Mouse (Mus musculus): ENCODE results near the gene Kcnh6. TPM values are rescaled to one million over a fixed set of nuclear protein-coding genes. Genes with fewer than 3 reads are reported as not detected.

Gene Kcnh6
- total RNA-seq (2021): 1 to 10 TPM in 1 of 2 experiments, under 1 TPM in 1; 0.96 to 1.1 TPM

GRCm38 (mm10) chr11:106007821-106008220 lies at the start of gene Kcnh6:
TSS of gene Kcnh6 (plus strand) at chr11:106008124.
- DNase-seq (ENCODE audit: extremely low spot score in 1 of 2, low spot score in 1 of 2): peak in 1 of 2 experiments; percentile 60

GRCm38 (mm10) chr11:105958566-105958965 lies 49.4 kb upstream of the Kcnh6 start:
- DNase-seq (ENCODE audit: extremely low spot score in 1 of 2, low spot score in 1 of 2): no peak

DNA sequence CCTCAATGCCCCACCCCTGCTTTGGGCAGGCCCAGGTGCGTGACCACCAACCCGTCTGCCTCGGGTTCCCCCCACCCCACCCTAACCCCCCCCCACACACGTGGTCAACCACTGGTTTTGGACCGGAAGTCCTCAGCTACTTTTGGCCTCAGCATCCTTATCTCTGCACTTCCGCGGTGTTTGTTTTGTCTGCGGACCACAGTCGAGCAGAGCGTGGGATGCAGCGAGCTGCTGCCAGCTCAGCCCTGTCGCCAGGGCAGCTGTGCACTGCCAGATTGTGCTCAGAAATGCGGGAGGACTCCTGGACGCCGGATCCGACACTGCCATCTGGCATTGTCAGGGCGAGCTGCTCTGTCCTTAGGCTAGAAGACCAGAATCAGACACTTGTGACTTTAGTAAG lies 48.6 kb upstream of the Kcnh6 start:
- DNase-seq (ENCODE audit: extremely low spot score in 1 of 2, low spot score in 1 of 2): no peak

DNA sequence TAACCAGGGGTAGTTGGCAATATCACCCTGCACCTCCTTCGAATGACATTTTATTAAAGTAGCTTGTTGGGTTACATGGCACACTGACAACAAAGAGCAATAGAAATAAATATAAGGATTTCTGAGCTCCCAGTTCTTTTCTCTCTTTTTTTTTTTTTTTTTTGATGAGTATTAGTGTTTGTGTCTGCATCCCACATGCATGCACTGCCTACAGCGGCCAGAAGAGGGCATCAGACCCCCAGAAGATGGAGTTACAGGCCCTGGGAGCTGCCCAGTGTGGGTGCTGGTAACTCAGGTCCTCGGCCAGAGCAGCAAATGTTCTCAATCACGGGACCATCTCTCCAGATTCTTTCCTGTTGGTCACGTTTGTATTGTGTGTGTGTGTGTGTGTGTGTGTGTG lies 43.2 kb upstream of the Kcnh6 start:
- DNase-seq (ENCODE audit: extremely low spot score in 1 of 2, low spot score in 1 of 2): no peak

DNA sequence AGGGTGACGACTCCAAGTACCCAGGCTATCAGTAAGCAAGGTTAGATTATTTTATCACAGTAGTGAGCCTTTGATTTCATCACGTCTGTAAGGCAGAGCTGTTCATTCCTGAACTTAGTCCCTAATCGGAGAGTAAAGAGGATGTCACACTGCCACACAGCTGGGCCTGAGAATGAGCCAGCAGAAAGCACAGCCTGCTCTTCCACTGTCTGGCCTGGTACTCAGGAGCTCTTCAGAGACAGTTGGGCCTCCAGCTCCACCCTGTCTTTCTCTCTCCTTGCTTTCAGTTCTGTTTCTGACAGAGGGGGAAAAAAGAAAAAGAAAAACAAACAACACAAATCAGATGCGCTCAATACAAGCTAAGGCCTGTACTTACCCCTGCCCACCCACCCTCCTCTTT lies 41.6 kb upstream of the Kcnh6 start:
- no peak for DNase-seq (ENCODE audit: extremely low spot score in 1 of 2, low spot score in 1 of 2)

DNA sequence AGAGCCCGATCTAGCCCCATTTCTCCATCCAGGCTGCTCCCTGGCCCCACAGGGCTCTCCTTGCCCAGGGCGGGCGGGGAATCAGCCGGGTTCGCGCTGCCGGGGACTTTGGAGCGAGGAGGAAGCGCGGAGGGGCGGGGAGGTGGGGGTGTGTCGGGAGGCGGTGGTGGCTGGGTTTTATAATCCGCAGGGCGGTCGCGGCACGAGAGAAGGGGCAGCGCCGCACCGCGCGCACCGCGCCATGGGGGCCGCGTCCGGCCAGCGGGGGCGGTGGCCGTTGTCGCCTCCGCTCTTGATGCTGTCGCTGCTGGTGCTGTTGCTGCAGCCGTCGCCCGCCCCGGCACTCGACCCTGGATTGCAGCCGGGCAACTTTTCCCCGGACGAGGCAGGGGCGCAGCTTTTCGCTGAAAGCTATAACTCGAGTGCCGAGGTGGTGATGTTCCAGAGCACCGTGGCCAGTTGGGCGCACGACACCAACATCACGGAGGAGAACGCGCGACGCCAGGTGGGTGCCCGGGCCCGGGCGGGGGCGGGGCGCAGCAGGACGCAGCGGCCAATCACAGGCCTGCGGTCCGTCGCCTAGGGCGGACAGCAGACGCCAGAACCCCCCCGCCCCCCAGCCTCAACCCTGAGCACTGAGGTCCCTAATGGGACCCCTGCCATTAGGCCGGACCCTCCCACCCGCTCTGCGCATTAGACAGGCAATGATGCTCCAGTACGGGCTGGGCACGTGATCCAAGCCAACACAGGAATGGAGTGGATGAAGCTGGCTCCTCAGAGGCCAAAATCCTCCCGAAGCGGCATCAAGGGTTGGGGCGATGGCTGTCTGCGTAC lies 40.0 kb upstream of the Kcnh6 start, which contains the start of gene Ace:
Gene Ace (plus strand): TSS at position 205 of the 834 bp plus-strand sequence.
- no peak for DNase-seq (ENCODE audit: extremely low spot score in 1 of 2, low spot score in 1 of 2)

DNA sequence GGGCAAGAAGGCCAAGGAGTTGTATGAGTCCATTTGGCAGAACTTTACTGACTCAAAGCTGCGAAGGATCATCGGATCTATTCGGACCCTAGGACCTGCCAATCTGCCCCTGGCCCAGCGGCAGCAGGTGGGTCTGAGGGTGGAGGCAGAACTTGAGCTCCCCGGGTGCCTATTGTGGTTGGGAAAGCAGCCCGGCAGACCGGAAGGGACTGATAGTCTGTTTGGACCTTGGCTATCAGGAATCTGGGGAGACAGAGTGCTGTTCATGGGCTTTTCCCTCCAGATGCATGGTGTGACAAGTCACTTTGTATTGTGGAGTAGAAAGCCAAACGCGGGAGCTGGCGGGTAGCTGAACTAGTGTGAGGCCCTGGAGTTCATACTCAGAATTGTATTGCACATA lies 39.0 kb upstream of the Kcnh6 start:
- no peak for DNase-seq (ENCODE audit: extremely low spot score in 1 of 2, low spot score in 1 of 2)

DNA sequence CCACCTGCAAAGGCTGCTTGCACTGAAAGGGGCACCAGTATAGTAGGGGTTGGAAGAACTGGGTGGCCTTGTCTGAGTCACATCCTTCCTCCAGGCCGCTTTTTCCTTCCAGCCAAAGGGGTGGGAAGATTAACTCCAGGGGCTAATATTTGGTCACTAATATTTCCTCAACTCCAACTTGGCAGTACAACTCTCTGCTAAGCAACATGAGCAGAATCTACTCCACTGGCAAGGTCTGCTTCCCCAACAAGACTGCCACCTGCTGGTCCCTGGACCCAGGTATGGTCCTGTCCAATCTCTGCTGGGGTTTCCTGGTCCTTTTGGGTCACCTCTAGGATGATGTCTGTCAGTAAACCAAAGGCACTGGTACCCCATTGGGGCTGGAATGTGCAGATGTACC lies 38.4 kb upstream of the Kcnh6 start:
- DNase-seq (ENCODE audit: extremely low spot score in 1 of 2, low spot score in 1 of 2): peak in 1 of 2 experiments; percentile 38

DNA sequence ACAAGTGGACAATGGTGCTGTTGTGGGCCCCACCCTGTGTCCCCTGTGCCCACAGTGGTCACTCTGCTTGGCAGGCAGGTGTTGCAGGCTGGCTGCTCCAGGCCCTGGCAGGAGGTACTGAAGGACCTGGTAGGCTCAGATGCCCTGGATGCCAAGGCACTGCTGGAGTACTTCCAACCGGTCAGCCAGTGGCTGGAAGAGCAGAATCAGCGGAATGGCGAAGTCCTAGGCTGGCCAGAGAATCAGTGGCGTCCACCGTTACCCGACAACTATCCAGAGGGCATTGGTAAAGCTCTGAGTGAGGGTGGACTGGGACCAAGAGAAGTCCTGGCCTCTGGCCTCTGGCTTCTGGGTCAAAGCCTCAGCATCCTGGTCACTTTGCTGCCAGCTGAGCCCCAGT lies 33.3 kb upstream of the Kcnh6 start:
- DNase-seq (ENCODE audit: extremely low spot score in 1 of 2, low spot score in 1 of 2): no peak

DNA sequence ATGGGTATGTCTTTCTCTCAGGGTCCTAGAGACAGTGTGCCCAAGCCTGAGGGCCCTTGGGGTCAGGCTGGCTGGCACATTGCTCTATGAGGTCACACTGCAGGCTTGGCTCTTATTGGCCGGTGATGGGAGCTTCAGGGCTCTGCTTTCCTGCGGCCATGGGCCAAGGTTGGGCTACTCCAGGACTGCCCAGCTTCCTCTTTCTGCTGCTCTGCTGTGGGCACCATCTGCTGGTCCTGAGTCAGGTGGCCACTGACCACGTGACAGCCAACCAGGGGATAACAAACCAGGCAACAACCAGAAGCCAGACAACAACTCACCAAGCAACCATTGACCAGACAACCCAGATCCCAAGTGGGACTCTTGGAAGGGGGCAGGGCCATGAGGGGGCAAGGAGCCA lies 32.9 kb upstream of the Kcnh6 start:
- no peak for DNase-seq (ENCODE audit: extremely low spot score in 1 of 2, low spot score in 1 of 2)

- no peak for DNase-seq (ENCODE audit: extremely low spot score in 1 of 2, low spot score in 1 of 2)
These were observed 32.3 kb upstream of the Kcnh6 start for GRCm38 (mm10) chr11:105975636-105976035.

GRCm38 (mm10) chr11:105978232-105978631 lies 29.7 kb upstream of the Kcnh6 start:
- no peak for DNase-seq (ENCODE audit: extremely low spot score in 1 of 2, low spot score in 1 of 2)

GRCm38 (mm10) chr11:105978634-105979033 lies 29.3 kb upstream of the Kcnh6 start:
- DNase-seq (ENCODE audit: extremely low spot score in 1 of 2, low spot score in 1 of 2): no peak

DNA sequence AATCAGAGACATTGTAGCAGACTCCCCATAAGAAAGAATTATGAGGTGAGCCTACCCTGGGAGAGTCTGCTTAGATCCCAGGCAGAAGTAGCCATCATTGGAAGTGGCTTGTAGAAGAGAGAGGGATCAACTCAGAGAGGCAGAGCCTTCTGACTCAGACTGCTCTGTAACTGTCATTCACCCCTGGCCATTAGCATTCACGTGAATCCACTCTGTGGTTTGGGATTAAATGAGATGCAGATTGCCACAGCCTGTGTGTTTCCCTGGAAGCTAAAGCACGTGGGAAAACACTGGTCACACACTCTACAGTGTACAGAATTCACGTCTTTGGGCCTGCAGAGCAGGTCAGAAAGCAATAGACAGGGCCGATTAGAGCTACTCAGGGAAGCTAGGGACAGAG lies 23.5 kb upstream of the Kcnh6 start:
- no peak for DNase-seq (ENCODE audit: extremely low spot score in 1 of 2, low spot score in 1 of 2)

DNA sequence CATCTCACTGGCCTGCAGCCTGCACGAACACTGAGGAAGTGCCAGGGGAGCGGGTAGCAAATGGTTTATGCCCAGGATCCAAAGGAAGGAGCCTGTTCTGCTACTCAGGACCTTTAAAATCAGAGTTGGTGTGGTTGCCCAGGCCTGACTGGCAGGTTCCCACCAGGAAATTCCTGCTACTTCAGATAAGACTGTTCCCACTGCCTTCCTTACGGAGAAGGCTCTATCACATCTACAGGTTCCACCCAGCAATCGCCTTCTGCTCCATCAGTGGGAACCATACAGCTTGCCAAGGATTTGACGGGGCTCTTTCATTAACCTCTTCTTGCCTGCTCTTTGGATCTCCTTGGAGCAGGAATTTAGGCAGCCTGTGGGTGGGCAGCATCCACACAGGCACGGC lies 20.5 kb upstream of the Kcnh6 start:
- no peak for DNase-seq (ENCODE audit: extremely low spot score in 1 of 2, low spot score in 1 of 2)

DNA sequence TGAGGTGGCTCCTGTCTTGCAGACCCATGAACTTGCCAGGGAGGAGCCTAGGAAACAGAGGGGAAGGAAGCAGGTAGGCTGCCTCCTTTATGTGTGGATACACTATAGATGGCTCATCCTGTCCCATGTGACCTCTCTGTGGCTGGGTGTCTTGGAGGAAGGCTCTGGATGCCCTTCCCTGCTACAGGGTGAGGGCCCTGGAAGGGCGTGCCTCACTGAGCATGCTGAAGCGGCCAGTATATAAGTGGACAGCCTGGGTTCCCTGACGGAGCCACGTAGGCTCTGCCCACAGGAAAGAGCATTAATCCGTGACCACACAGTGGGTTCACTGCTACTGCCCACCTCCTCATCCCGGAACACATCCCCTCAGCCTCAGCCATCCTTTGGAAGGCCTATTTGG lies 18.5 kb upstream of the Kcnh6 start:
- DNase-seq (ENCODE audit: extremely low spot score in 1 of 2, low spot score in 1 of 2): no peak

DNA sequence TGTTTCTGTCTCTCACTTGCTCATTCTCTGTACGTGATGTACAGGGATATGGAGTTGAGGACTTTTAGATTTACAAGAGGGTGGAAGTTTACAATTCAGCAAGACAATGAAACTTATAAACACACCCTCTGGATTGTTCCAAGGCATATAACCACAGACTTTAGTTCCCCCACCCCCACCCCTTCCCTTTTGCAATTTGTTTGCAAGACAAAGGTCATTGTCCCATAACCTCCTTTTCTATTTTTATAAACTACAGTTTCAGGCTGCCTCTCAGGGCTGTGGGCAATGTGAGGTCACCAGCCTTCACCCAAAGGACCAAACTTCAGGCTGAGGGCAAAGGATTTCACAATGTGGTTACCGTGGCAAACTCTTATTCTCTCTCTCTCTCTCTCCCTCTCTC lies 17.7 kb upstream of the Kcnh6 start:
- no peak for DNase-seq (ENCODE audit: extremely low spot score in 1 of 2, low spot score in 1 of 2)

- DNase-seq (ENCODE audit: extremely low spot score in 1 of 2, low spot score in 1 of 2): no peak
These were observed 13.5 kb upstream of the Kcnh6 start, which contains the start of gene Ace3 for GRCm38 (mm10) chr11:105994375-105994774. TSS of gene Ace3 (plus strand) at chr11:105994675.

GRCm38 (mm10) chr11:106000062-106000461 lies 7.9 kb upstream of the Kcnh6 start:
- no peak for DNase-seq (ENCODE audit: extremely low spot score in 1 of 2, low spot score in 1 of 2)

GRCm38 (mm10) chr11:106001718-106002117 lies 6.2 kb upstream of the Kcnh6 start:
- no peak for DNase-seq (ENCODE audit: extremely low spot score in 1 of 2, low spot score in 1 of 2)

DNA sequence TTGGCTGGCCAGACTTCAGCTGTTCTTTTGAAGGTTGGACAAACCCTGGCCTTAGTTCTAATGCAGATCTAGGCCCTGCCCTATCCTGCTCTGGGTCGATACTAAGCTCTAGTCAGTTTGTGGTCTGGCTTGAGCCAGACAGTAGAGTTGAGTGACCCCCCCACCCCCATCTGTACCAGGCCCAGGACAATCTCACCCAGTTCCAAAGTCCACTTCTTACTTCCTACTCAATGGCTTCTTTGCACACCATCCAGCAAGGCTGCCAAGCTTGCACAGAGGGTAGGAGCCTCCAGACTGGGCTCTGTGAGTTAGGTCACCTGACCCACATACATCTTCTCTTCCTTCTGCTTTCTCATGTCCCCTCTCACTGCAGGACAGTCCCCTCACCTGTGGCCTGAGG lies 3.3 kb upstream of the Kcnh6 start:
- DNase-seq (ENCODE audit: extremely low spot score in 1 of 2, low spot score in 1 of 2): no peak

GRCm38 (mm10) chr11:106005970-106006369 lies 2.0 kb upstream of the Kcnh6 start:
- DNase-seq (ENCODE audit: extremely low spot score in 1 of 2, low spot score in 1 of 2): no peak
